Comparison of ENCODE assay signal across 15 mouse cellular contexts in genomic region chrX:153952866-153953265, GRCm38 (mm10). TPM values are rescaled to one million over a fixed set of nuclear protein-coding genes. Genes with fewer than 3 reads are reported as not detected.
"Had no signal": no experiment of that assay in that cellular context is flagged by ENCODE, and none has a peak within 500 bp of the region (broad histone marks: within the 10 kb centered on the region; RNA-seq: fewer than 3 reads in every experiment).

No protein-coding gene starts in this region.

RNA-seq across cellular contexts. Expression of gene Samt1, which starts 59.6 kb away (rescaled TPM):
- total RNA-seq: layer of hippocampus, adult 2 months; layer of hippocampus, postnatal 10 days; left cerebral cortex, postnatal 36 days; monocyte, adult 5-6 weeks had no signal
- polyA plus RNA-seq: limb, embryonic 12.5 days; liver, embryonic 13.5 days; liver, postnatal 0 days; lung, embryonic 15.5 days; macrophage; midbrain, embryonic 10.5 days; neural tube, embryonic 12.5 days; spleen, adult 2 months; stomach, embryonic 15.5 days; thymus, adult 2 months; urinary bladder, adult 2 months had no signal
